Mouse (Mus musculus): Measurements from ENCODE around the gene Rnf10. TPM values are rescaled to one million over a fixed set of nuclear protein-coding genes. Genes with fewer than 3 reads are reported as not detected.

Rnf10 gene
- polyA plus RNA-seq, 1 experiment from 2014 or later: 75.4 TPM

GRCm38 (mm10) chr5:115235323-115235771 is 37.4 kb downstream of the Rnf10 start:
- H3K27ac ChIP-seq (ENCODE audit: low read depth): no peak overlapping the region
- DNase-seq (peak; percentile 36), ATAC-seq (peak; percentile 7; the same call in 1 of the 2 replicates)
- peaks cover 14% of the 10 kb centered on the region; the same call in 1 of the 2 replicates for H3K4me1 ChIP-seq (ENCODE audit: insufficient read depth)
- peaks cover 8% of the 10 kb centered on the region for H3K36me3 ChIP-seq (replicated peaks; ENCODE audit: insufficient read depth, low read length)
- peak overlapping the region; percentile 50 for H3K9ac ChIP-seq (replicated peaks)
- no peaks in the 10 kb centered on the region for H3K9me3 ChIP-seq (ENCODE audit: low read length)
- peak overlapping the region; percentile 97 for H3K4me2 ChIP-seq (ENCODE audit: low read depth, low read length)
- TF ChIP-seq EP300 (IDR thresholded peaks at IDR 0.05; ENCODE audit: low read depth): no peak
- WGBS (ENCODE audit: insufficient replicate concordance): 2% methylated on average over 44 of the region's 45 CpGs
- H3K27me3 ChIP-seq (ENCODE audit: insufficient read depth, low read length): peaks cover 25% of the 10 kb centered on the region
- H3K4me3 ChIP-seq (ENCODE audit: low read depth, low read length): peak overlapping the region; percentile 50

DNA sequence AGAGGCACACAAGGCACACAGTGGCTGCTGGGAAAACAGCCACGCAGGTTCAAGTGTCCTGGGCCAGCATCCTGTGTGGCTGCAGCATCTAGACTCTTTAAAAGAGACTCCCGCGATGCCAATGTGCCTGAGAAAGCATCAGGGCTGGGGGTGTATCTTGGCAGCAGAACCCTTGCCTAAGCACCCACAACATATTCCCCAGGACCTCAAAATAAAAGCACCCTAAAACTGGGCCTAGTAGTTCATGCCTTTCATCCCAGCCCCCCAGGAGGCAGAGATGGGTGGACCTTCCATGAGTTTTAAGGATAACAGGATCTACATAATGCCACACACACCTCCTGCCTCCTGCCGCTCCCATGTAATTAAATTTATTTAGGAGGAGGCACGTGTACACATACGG is 38.2 kb downstream of the Rnf10 start:
- Histone ChIP-seq H3K27ac (ENCODE audit: low read depth) (no peak overlapping the region), H3K4me2 (ENCODE audit: low read depth, low read length) (no peak overlapping the region), H3K4me1 (ENCODE audit: insufficient read depth) (peaks cover 14% of the 10 kb centered on the region; the same call in 1 of the 2 replicates), H3K27me3 (ENCODE audit: insufficient read depth, low read length) (peaks cover 25% of the 10 kb centered on the region), H3K9me3 (ENCODE audit: low read length) (no peaks in the 10 kb centered on the region), H3K4me3 (ENCODE audit: low read depth, low read length) (no peak overlapping the region), H3K9ac (replicated peaks) (no peak overlapping the region), H3K36me3 (replicated peaks; ENCODE audit: insufficient read depth, low read length) (0 out of 2 replicates have a peak, but pooled peaks cover under 1% of the 10 kb centered on the region)
- TF ChIP-seq EP300 (IDR thresholded peaks at IDR 0.05; ENCODE audit: low read depth) (no peak), CTCF (IDR thresholded peaks at IDR 0.05; ENCODE audit: low read depth) (no peak)
- no peak for ATAC-seq
- no peak for DNase-seq
- WGBS (ENCODE audit: insufficient replicate concordance): 82% methylated on average over 6 of the region's 6 CpGs

DNA sequence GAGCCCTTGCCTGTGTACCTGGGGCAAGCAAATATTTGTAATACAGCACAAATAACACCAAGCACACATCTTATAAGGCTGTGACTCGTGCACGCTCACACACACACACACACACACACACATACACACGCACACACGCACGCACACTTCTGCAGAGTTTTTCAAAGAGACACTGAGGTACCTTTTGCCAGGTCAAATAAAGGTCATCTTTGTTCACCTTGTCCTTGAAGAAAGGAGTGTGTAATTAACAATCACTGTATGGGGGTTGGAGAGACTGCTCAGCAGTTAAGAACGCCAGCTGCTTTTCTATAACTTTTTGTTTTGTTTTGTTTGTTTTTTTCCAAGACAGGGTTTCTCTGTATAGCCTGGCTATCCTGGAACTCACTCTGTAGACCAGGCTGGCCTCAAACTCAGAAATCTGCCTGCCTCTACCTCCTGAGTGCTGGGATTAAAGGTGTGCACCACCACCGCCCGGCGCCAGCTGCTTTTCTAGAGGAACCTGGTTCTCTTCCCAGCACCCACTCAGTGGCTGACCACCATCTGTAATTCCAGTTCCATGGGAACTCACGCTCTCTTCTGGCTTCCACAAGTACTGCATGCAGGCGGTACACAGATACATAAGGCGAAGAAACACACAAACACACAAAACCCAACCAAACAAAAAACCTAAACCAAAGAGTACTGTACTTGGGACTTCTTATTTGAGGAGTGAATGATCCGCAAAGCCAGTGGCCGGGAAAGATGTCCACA is 39.5 kb downstream of the Rnf10 start:
- H3K4me3 ChIP-seq (ENCODE audit: low read depth, low read length): no peak overlapping the region
- no peaks in the 10 kb centered on the region for H3K9me3 ChIP-seq (ENCODE audit: low read length)
- H3K4me1 ChIP-seq (ENCODE audit: insufficient read depth): peaks cover 8% of the 10 kb centered on the region; the same call in 1 of the 2 replicates
- no peak overlapping the region for H3K4me2 ChIP-seq (ENCODE audit: low read depth, low read length)
- H3K27ac ChIP-seq (ENCODE audit: low read depth): no peak overlapping the region
- DNase-seq: no peak
- 86% methylated on average over 14 of the region's 14 CpGs for WGBS (ENCODE audit: insufficient replicate concordance)
- peaks cover 25% of the 10 kb centered on the region for H3K27me3 ChIP-seq (ENCODE audit: insufficient read depth, low read length)
- H3K36me3 ChIP-seq (replicated peaks; ENCODE audit: insufficient read depth, low read length): no peaks in the 10 kb centered on the region
- no peak overlapping the region for H3K9ac ChIP-seq (replicated peaks)
- TF ChIP-seq CTCF (IDR thresholded peaks at IDR 0.05; ENCODE audit: low read depth) (no peak), EP300 (IDR thresholded peaks at IDR 0.05; ENCODE audit: low read depth) (no peak)
- no peak for ATAC-seq

DNA sequence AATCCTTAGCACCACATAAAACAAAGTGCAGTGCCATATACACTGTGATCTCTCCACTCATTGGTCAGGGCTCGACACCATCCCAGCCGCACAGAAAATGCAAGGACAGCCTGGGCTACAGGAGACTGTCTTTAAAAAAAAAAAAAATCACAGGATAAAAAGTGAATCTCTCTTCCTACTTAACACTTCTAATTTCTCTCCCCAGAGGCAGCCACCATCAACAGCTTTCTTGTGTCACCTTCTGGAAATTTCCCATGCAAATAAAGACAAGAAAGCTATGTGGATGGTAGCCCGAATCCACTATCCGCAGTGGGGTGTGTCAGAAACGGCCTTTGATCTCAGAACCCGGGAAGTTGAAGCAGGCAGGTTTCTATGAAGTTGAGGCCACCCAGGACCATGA is 40.2 kb downstream of the Rnf10 start:
- Histone ChIP-seq H3K4me1 (ENCODE audit: insufficient read depth) (peaks cover 8% of the 10 kb centered on the region; the same call in 1 of the 2 replicates), H3K4me3 (ENCODE audit: low read depth, low read length) (no peak overlapping the region), H3K27me3 (ENCODE audit: insufficient read depth, low read length) (peaks cover 25% of the 10 kb centered on the region), H3K9me3 (ENCODE audit: low read length) (no peaks in the 10 kb centered on the region), H3K27ac (ENCODE audit: low read depth) (no peak overlapping the region), H3K36me3 (replicated peaks; ENCODE audit: insufficient read depth, low read length) (no peaks in the 10 kb centered on the region), H3K9ac (replicated peaks) (no peak overlapping the region), H3K4me2 (ENCODE audit: low read depth, low read length) (no peak overlapping the region)
- WGBS (ENCODE audit: insufficient replicate concordance): 51% methylated on average over 6 of the region's 6 CpGs
- no peak for TF ChIP-seq CTCF (IDR thresholded peaks at IDR 0.05; ENCODE audit: low read depth)
- no peak for TF ChIP-seq EP300 (IDR thresholded peaks at IDR 0.05; ENCODE audit: low read depth)
- DNase-seq: no peak
- no peak for ATAC-seq

DNA sequence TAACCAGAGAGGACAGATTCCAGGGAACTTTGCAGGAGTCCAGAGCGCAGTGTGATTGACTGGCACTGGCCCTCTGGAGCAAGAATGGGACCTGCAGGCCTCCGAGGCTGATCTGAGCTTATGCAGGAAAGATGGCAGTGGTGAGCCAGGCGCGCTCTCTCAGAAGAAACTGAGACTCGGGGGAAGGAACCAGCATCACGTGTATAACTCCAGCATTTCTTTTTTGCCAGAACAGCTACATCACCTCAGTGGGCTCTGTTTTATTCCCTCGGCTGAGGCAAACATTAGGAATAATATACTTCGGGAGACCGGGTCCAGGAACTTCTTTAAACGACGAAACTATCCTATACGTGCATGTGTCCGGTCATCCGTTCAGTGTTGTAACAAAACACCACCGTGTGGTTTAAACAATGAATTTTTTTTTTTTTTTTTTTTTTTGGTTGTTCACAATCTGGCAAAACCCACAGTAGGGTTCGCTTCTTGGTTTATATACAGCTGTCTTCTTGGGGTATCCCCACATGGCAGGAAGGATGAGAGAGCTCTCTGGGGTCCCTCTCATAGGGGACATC is 41.1 kb downstream of the Rnf10 start:
- Histone ChIP-seq H3K9me3 (ENCODE audit: low read length) (no peaks in the 10 kb centered on the region), H3K4me1 (ENCODE audit: insufficient read depth) (peaks cover 8% of the 10 kb centered on the region; the same call in 1 of the 2 replicates), H3K27ac (ENCODE audit: low read depth) (no peak overlapping the region), H3K9ac (replicated peaks) (no peak overlapping the region), H3K4me3 (ENCODE audit: low read depth, low read length) (no peak overlapping the region), H3K36me3 (replicated peaks; ENCODE audit: insufficient read depth, low read length) (no peaks in the 10 kb centered on the region), H3K27me3 (ENCODE audit: insufficient read depth, low read length) (peaks cover 25% of the 10 kb centered on the region), H3K4me2 (ENCODE audit: low read depth, low read length) (no peak overlapping the region)
- 36% methylated on average over 16 of the region's 16 CpGs for WGBS (ENCODE audit: insufficient replicate concordance)
- DNase-seq (no peak), ATAC-seq (no peak)
- TF ChIP-seq EP300 (IDR thresholded peaks at IDR 0.05; ENCODE audit: low read depth): no peak
- no peak for TF ChIP-seq CTCF (IDR thresholded peaks at IDR 0.05; ENCODE audit: low read depth)

GRCm38 (mm10) chr5:115230830-115231551 is 41.7 kb downstream of the Rnf10 start:
- H3K36me3 ChIP-seq (replicated peaks; ENCODE audit: insufficient read depth, low read length): no peaks in the 10 kb centered on the region
- H3K9ac ChIP-seq (replicated peaks): no peak overlapping the region
- peaks cover 8% of the 10 kb centered on the region; the same call in 1 of the 2 replicates for H3K4me1 ChIP-seq (ENCODE audit: insufficient read depth)
- H3K27me3 ChIP-seq (ENCODE audit: insufficient read depth, low read length): peaks cover 25% of the 10 kb centered on the region
- no peak overlapping the region for H3K4me3 ChIP-seq (ENCODE audit: low read depth, low read length)
- no peaks in the 10 kb centered on the region for H3K9me3 ChIP-seq (ENCODE audit: low read length)
- WGBS (ENCODE audit: insufficient replicate concordance): 64% methylated on average over 15 of the region's 15 CpGs
- TF ChIP-seq CTCF (IDR thresholded peaks at IDR 0.05; ENCODE audit: low read depth) (no peak), EP300 (IDR thresholded peaks at IDR 0.05; ENCODE audit: low read depth) (no peak)
- no peak overlapping the region for H3K4me2 ChIP-seq (ENCODE audit: low read depth, low read length)
- no peak overlapping the region for H3K27ac ChIP-seq (ENCODE audit: low read depth)
- DNase-seq (no peak), ATAC-seq (no peak)
